Mouse (Mus musculus) hindbrain, embryonic 10.5 days (tissue): ENCODE measurements around the gene Cks1b. TPM values are rescaled to one million over a fixed set of nuclear protein-coding genes. Genes with fewer than 3 reads are reported as not detected.
A peak's percentile ranks its signal among the peaks of the same experiment; 100 is the strongest.

Experiments
- DNase-seq: peaks from one replicate; pipeline ENCODE4 v3.0.0-alpha.2; 2017; ENCODE audit warnings: low spot score
- H3K27ac ChIP-seq: fragments of 300-500 bp; sonication (generic); 2 replicates; pipeline ENCODE4 v1.5.1; 2016; ENCODE audit warnings: mild to moderate bottlenecking, moderate library complexity
- H3K27me3 ChIP-seq: fragments of 300-500 bp; sonication (generic); 2 replicates; pipeline ENCODE4 v1.6.1; 2016; ENCODE audit warnings: mild to moderate bottlenecking; ENCODE audit not compliant: poor library complexity, insufficient read depth, severe bottlenecking
- H3K36me3 ChIP-seq: fragments of 300-500 bp; sonication (generic); 2 replicates; pipeline ENCODE4 v1.6.1; 2016; ENCODE audit warnings: mild to moderate bottlenecking, moderate library complexity
- H3K4me1 ChIP-seq: fragments of 300-500 bp; sonication (generic); replicated peaks from 2 replicates; pipeline ENCODE4 v1.6.1; 2016; ENCODE audit warnings: mild to moderate bottlenecking
- H3K4me3 ChIP-seq: fragments of 300-500 bp; sonication (generic); 2 replicates; pipeline ENCODE4 v1.5.1; 2016; ENCODE audit warnings: mild to moderate bottlenecking, moderate library complexity
- H3K9me3 ChIP-seq: fragments of 300-500 bp; sonication (generic); 2 replicates; pipeline ENCODE4 v1.6.1; 2016; ENCODE audit warnings: mild to moderate bottlenecking, moderate library complexity
- WGBS: fragments of 180-500 bp; shearing (Covaris S2); methylation state at CpG from one replicate; pipeline ENCODE4 v1.1.7; 2016; 5-methylcytosine and 5-hydroxymethylcytosine counted together
- polyA plus RNA-seq: library from polyadenylated mRNA; unstranded; fragments of >200 nt; fragmentation: Nextera tagmentation; extraction: Ambion mirVana; gene quantifications from 2 replicates; pipeline ENCODE4 v1.2.1, GENCODE M21; 2016

Gene Cks1b
- polyA plus RNA-seq, 1 experiment from 2014 or later: 535 TPM

GRCm38 (mm10) chr3:89421810-89422473 is 3.8 kb upstream of the Cks1b start:
- H3K36me3 ChIP-seq: peaks cover 41% of the 10 kb centered on the region
- WGBS: 4% methylated on average over 22 of the region's 22 CpGs
- peak; percentile 21 for DNase-seq
- no peaks in the 10 kb centered on the region for H3K9me3 ChIP-seq
- H3K27ac ChIP-seq: peak overlapping the region; percentile 86
- H3K27me3 ChIP-seq: no peaks in the 10 kb centered on the region
- peaks cover 46% of the 10 kb centered on the region for H3K4me1 ChIP-seq
- peak overlapping the region; percentile 54 for H3K4me3 ChIP-seq

- Histone ChIP-seq H3K9me3 (no peaks in the 10 kb centered on the region), H3K4me1 (peaks cover 53% of the 10 kb centered on the region), H3K36me3 (peaks cover 37% of the 10 kb centered on the region), H3K27ac (peak overlapping the region; percentile 86), H3K27me3 (no peaks in the 10 kb centered on the region), H3K4me3 (peak overlapping the region; percentile 54)
- peak; percentile 77 for DNase-seq
- 2% methylated on average over 11 of the region's 11 CpGs for WGBS
These were observed 3.0 kb upstream of the Cks1b start for GRCm38 (mm10) chr3:89421002-89421774.

- H3K4me1 ChIP-seq: peaks cover 55% of the 10 kb centered on the region
- peak overlapping the region; percentile 86 for H3K27ac ChIP-seq
- no peaks in the 10 kb centered on the region for H3K27me3 ChIP-seq
- H3K4me3 ChIP-seq: peak overlapping the region; percentile 54
- 69% methylated on average over 2 of the region's 2 CpGs for WGBS
- no peaks in the 10 kb centered on the region for H3K9me3 ChIP-seq
- DNase-seq: no peak
- peaks cover 37% of the 10 kb centered on the region for H3K36me3 ChIP-seq
These were observed 2.2 kb upstream of the Cks1b start for GRCm38 (mm10) chr3:89420421-89420820.

GRCm38 (mm10) chr3:89419981-89420380 is 1.8 kb upstream of the Cks1b start:
- Histone ChIP-seq H3K27me3 (no peaks in the 10 kb centered on the region), H3K4me1 (peaks cover 55% of the 10 kb centered on the region), H3K9me3 (no peaks in the 10 kb centered on the region), H3K27ac (peak overlapping the region; percentile 96), H3K36me3 (peaks cover 37% of the 10 kb centered on the region), H3K4me3 (peak overlapping the region; percentile 70)
- 35% methylated on average over 3 of the region's 3 CpGs for WGBS
- no peak for DNase-seq

GRCm38 (mm10) chr3:89419571-89419970 is 1.4 kb upstream of the Cks1b start:
- Histone ChIP-seq H3K4me3 (peak overlapping the region; percentile 70), H3K9me3 (no peaks in the 10 kb centered on the region), H3K27me3 (no peaks in the 10 kb centered on the region), H3K27ac (peak overlapping the region; percentile 96), H3K4me1 (peaks cover 55% of the 10 kb centered on the region), H3K36me3 (peaks cover 37% of the 10 kb centered on the region)
- DNase-seq: peak; percentile 51
- WGBS: 3% methylated on average over 9 of the region's 9 CpGs

GRCm38 (mm10) chr3:89418861-89419250 is 673 bp upstream of the Cks1b start:
- Histone ChIP-seq H3K27ac (peak overlapping the region; percentile 96), H3K4me3 (peak overlapping the region; percentile 70), H3K4me1 (peaks cover 55% of the 10 kb centered on the region), H3K9me3 (no peaks in the 10 kb centered on the region), H3K27me3 (no peaks in the 10 kb centered on the region), H3K36me3 (peaks cover 37% of the 10 kb centered on the region)
- peak; percentile 83 for DNase-seq
- WGBS: under 1% methylated on average over 16 of the region's 16 CpGs

GRCm38 (mm10) chr3:89417840-89418169 is 378 bp downstream of the Cks1b start:
- Histone ChIP-seq H3K27ac (peak overlapping the region; percentile 96), H3K4me3 (peak overlapping the region; percentile 70), H3K4me1 (peaks cover 47% of the 10 kb centered on the region), H3K9me3 (no peaks in the 10 kb centered on the region), H3K36me3 (peaks cover 37% of the 10 kb centered on the region), H3K27me3 (no peaks in the 10 kb centered on the region)
- no peak for DNase-seq
- 0% methylated on average over 20 of the region's 20 CpGs for WGBS

GRCm38 (mm10) chr3:89417131-89417530 is 1.1 kb downstream of the Cks1b start:
- DNase-seq: no peak
- H3K4me3 ChIP-seq: peak overlapping the region; percentile 70
- peak overlapping the region; percentile 96 for H3K27ac ChIP-seq
- H3K27me3 ChIP-seq: no peaks in the 10 kb centered on the region
- WGBS: 37% methylated on average over 2 of the region's 2 CpGs
- peaks cover 38% of the 10 kb centered on the region for H3K36me3 ChIP-seq
- no peaks in the 10 kb centered on the region for H3K9me3 ChIP-seq
- H3K4me1 ChIP-seq: peaks cover 42% of the 10 kb centered on the region

GRCm38 (mm10) chr3:89416158-89416557 is 2.0 kb downstream of the Cks1b start:
- peak overlapping the region; percentile 70; the same call in 1 of the 2 replicates for H3K4me3 ChIP-seq
- peaks cover 38% of the 10 kb centered on the region for H3K4me1 ChIP-seq
- WGBS: 96% methylated on average over 8 of the region's 8 CpGs
- peaks cover 38% of the 10 kb centered on the region for H3K36me3 ChIP-seq
- no peaks in the 10 kb centered on the region for H3K9me3 ChIP-seq
- DNase-seq: no peak
- no peaks in the 10 kb centered on the region for H3K27me3 ChIP-seq
- H3K27ac ChIP-seq: no peak overlapping the region

GRCm38 (mm10) chr3:89411490-89412393 is 6.4 kb downstream of the Cks1b start, which contains the start of gene Flad1:
Flad1 (minus strand) TSS chr3:89411870.
- peak; percentile 97 for DNase-seq
- no peaks in the 10 kb centered on the region for H3K9me3 ChIP-seq
- WGBS: 6% methylated on average over 28 of the region's 28 CpGs
- peaks cover 63% of the 10 kb centered on the region for H3K36me3 ChIP-seq
- peak within 1 kb of the TSS; percentile 66 for H3K4me3 ChIP-seq
- H3K27ac ChIP-seq: peak within 1 kb of the TSS; percentile 83
- peaks cover 28% of the 10 kb centered on the region for H3K4me1 ChIP-seq
- H3K27me3 ChIP-seq: no peaks in the 10 kb centered on the region

GRCm38 (mm10) chr3:89410864-89411263 is 7.3 kb downstream of the Cks1b start:
- peak overlapping the region; percentile 83 for H3K27ac ChIP-seq
- peak overlapping the region; percentile 66 for H3K4me3 ChIP-seq
- peaks cover 21% of the 10 kb centered on the region for H3K4me1 ChIP-seq
- WGBS: 81% methylated on average over 10 of the region's 10 CpGs
- H3K9me3 ChIP-seq: no peaks in the 10 kb centered on the region
- H3K36me3 ChIP-seq: peaks cover 57% of the 10 kb centered on the region
- no peaks in the 10 kb centered on the region for H3K27me3 ChIP-seq
- no peak for DNase-seq

GRCm38 (mm10) chr3:89409701-89410100 is 8.5 kb downstream of the Cks1b start:
- no peak for DNase-seq
- Histone ChIP-seq H3K27me3 (no peaks in the 10 kb centered on the region), H3K9me3 (no peaks in the 10 kb centered on the region), H3K4me1 (peaks cover 21% of the 10 kb centered on the region), H3K36me3 (peaks cover 57% of the 10 kb centered on the region), H3K4me3 (no peak overlapping the region), H3K27ac (no peak overlapping the region)
- 90% methylated on average over 3 of the region's 3 CpGs for WGBS
